Mouse (Mus musculus): ENCODE results near the gene BC055324. TPM values are rescaled to one million over a fixed set of nuclear protein-coding genes. Genes with fewer than 3 reads are reported as not detected.

BC055324 gene
- polyA plus RNA-seq, 1 experiment from 2014 or later, result 20.0 TPM

GRCm38 (mm10) chr1:164001831-164002452, 7.3 kb upstream of the BC055324 start:
- Histone ChIP-seq H3K27me3 (no peaks in the 10 kb centered on the region), H3K9me3 (replicated peaks) (no peaks in the 10 kb centered on the region), H3K4me1 (no peaks in the 10 kb centered on the region), H3K27ac (no peak overlapping the region), H3K4me2 (replicated peaks) (no peak overlapping the region), H3K4me3 (no peak overlapping the region), H3K36me3 (no peaks in the 10 kb centered on the region), H3K9ac (no peak overlapping the region)
- 70% methylated on average over 6 of the region's 6 CpGs for WGBS
- no peak for ATAC-seq (ENCODE audit: low FRiP score)

GRCm38 (mm10) chr1:163995609-163995913, 965 bp upstream of the BC055324 start:
- no peaks in the 10 kb centered on the region for H3K36me3 ChIP-seq
- H3K4me3 ChIP-seq, result peak overlapping the region; percentile 78
- peaks cover 16% of the 10 kb centered on the region for H3K4me1 ChIP-seq
- H3K27ac ChIP-seq, result no peak overlapping the region
- H3K4me2 ChIP-seq (replicated peaks), result peak overlapping the region; percentile 65
- H3K9me3 ChIP-seq (replicated peaks), result no peaks in the 10 kb centered on the region
- H3K9ac ChIP-seq, result no peak overlapping the region
- no peak for ATAC-seq (ENCODE audit: low FRiP score)
- WGBS, result 92% methylated on average over 1 of the region's 2 CpGs
- no peaks in the 10 kb centered on the region for H3K27me3 ChIP-seq

GRCm38 (mm10) chr1:163994173-163994720, 349 bp downstream of the BC055324 start:
- Histone ChIP-seq H3K4me3 (peak overlapping the region; percentile 78), H3K27ac (no peak overlapping the region; the same call in 1 of the 2 replicates), H3K4me2 (replicated peaks) (peak overlapping the region; percentile 71), H3K9ac (peak overlapping the region; percentile 79), H3K36me3 (no peaks in the 10 kb centered on the region), H3K4me1 (peaks cover 16% of the 10 kb centered on the region), H3K27me3 (no peaks in the 10 kb centered on the region), H3K9me3 (replicated peaks) (no peaks in the 10 kb centered on the region)
- ATAC-seq (ENCODE audit: low FRiP score), result peak; percentile 30; the same call in 1 of the 2 replicates
- WGBS, result 2% methylated on average over 38 of the region's 38 CpGs

GRCm38 (mm10) chr1:163992371-163992770, 2.2 kb downstream of the BC055324 start:
- Histone ChIP-seq H3K4me3 (no peak overlapping the region), H3K4me2 (replicated peaks) (no peak overlapping the region), H3K4me1 (peaks cover 16% of the 10 kb centered on the region), H3K9me3 (replicated peaks) (no peaks in the 10 kb centered on the region), H3K27ac (no peak overlapping the region), H3K36me3 (0 out of 2 replicates have a peak, but pooled peaks cover 7% of the 10 kb centered on the region), H3K27me3 (no peaks in the 10 kb centered on the region), H3K9ac (no peak overlapping the region)
- ATAC-seq (ENCODE audit: low FRiP score), result no peak
- WGBS, result 87% methylated on average over 4 of the region's 4 CpGs

GRCm38 (mm10) chr1:163976515-163976914, 18.1 kb downstream of the BC055324 start:
- 88% methylated on average over 1 of the region's 1 CpGs for WGBS
- no peaks in the 10 kb centered on the region for H3K27me3 ChIP-seq

GRCm38 (mm10) chr1:163975088-163975487, 19.5 kb downstream of the BC055324 start:
- ATAC-seq (ENCODE audit: low FRiP score), result no peak
- peaks cover 14% of the 10 kb centered on the region; the same call in 1 of the 2 replicates for H3K36me3 ChIP-seq
- no peak overlapping the region for H3K4me3 ChIP-seq
- no peak overlapping the region for H3K4me2 ChIP-seq (replicated peaks)
- 95% methylated on average over 2 of the region's 2 CpGs for WGBS
- H3K9me3 ChIP-seq (replicated peaks), result no peaks in the 10 kb centered on the region
- H3K27me3 ChIP-seq, result no peaks in the 10 kb centered on the region
- no peak overlapping the region for H3K9ac ChIP-seq
- no peaks in the 10 kb centered on the region for H3K4me1 ChIP-seq
- H3K27ac ChIP-seq, result no peak overlapping the region

More at GRCm38 (mm10) chr1:163976515-163976914, 18.1 kb downstream of the BC055324 start:
- H3K4me3 ChIP-seq, result no peak overlapping the region
- no peak overlapping the region for H3K4me2 ChIP-seq (replicated peaks)
- H3K9ac ChIP-seq, result no peak overlapping the region
- no peaks in the 10 kb centered on the region for H3K9me3 ChIP-seq (replicated peaks)
- ATAC-seq (ENCODE audit: low FRiP score), result no peak
- H3K36me3 ChIP-seq, result peaks cover 17% of the 10 kb centered on the region; the same call in 1 of the 2 replicates
- no peak overlapping the region for H3K27ac ChIP-seq
- H3K4me1 ChIP-seq, result no peaks in the 10 kb centered on the region

GRCm38 (mm10) chr1:163974471-163974870, 20.1 kb downstream of the BC055324 start:
- peaks cover 8% of the 10 kb centered on the region; the same call in 1 of the 2 replicates for H3K36me3 ChIP-seq
- H3K9ac ChIP-seq, result no peak overlapping the region
- H3K9me3 ChIP-seq (replicated peaks), result no peaks in the 10 kb centered on the region
- no peak overlapping the region for H3K4me3 ChIP-seq
- H3K27ac ChIP-seq, result no peak overlapping the region
- WGBS, result 89% methylated on average over 1 of the region's 1 CpGs
- no peak for ATAC-seq (ENCODE audit: low FRiP score)
- H3K4me1 ChIP-seq, result no peaks in the 10 kb centered on the region
- no peak overlapping the region for H3K4me2 ChIP-seq (replicated peaks)
- H3K27me3 ChIP-seq, result no peaks in the 10 kb centered on the region

- 93% methylated on average over 10 of the region's 10 CpGs for WGBS
- H3K27ac ChIP-seq, result no peak overlapping the region
- H3K9me3 ChIP-seq (replicated peaks), result no peaks in the 10 kb centered on the region
- H3K4me3 ChIP-seq, result no peak overlapping the region
- H3K27me3 ChIP-seq, result no peaks in the 10 kb centered on the region
- H3K4me1 ChIP-seq, result no peaks in the 10 kb centered on the region
- no peak overlapping the region for H3K4me2 ChIP-seq (replicated peaks)
- H3K9ac ChIP-seq, result no peak overlapping the region
- ATAC-seq (ENCODE audit: low FRiP score), result no peak
- H3K36me3 ChIP-seq, result peaks cover 22% of the 10 kb centered on the region
Observed at GRCm38 (mm10) chr1:163964008-163964689, 30.4 kb downstream of the BC055324 start.

- 85% methylated on average over 3 of the region's 3 CpGs for WGBS
- H3K4me1 ChIP-seq, result no peaks in the 10 kb centered on the region
- no peak for ATAC-seq (ENCODE audit: low FRiP score)
- H3K9me3 ChIP-seq (replicated peaks), result no peaks in the 10 kb centered on the region
- no peak overlapping the region for H3K27ac ChIP-seq
- H3K36me3 ChIP-seq, result peaks cover 37% of the 10 kb centered on the region
- H3K9ac ChIP-seq, result no peak overlapping the region
- no peaks in the 10 kb centered on the region for H3K27me3 ChIP-seq
- no peak overlapping the region for H3K4me3 ChIP-seq
- no peak overlapping the region for H3K4me2 ChIP-seq (replicated peaks)
Observed at GRCm38 (mm10) chr1:163958036-163958435, 36.6 kb downstream of the BC055324 start.

GRCm38 (mm10) chr1:163953396-163953795, 41.2 kb downstream of the BC055324 start:
- H3K36me3 ChIP-seq, result peaks cover 70% of the 10 kb centered on the region
- 96% methylated on average over 2 of the region's 2 CpGs for WGBS
- ATAC-seq (ENCODE audit: low FRiP score), result no peak

GRCm38 (mm10) chr1:163942056-163942455, 52.5 kb downstream of the BC055324 start:
- peaks cover 75% of the 10 kb centered on the region for H3K36me3 ChIP-seq
- 76% methylated on average over 6 of the region's 6 CpGs for WGBS
- no peak for ATAC-seq (ENCODE audit: low FRiP score)

More at GRCm38 (mm10) chr1:163953396-163953795, 41.2 kb downstream of the BC055324 start:
- H3K27ac ChIP-seq, result no peak overlapping the region
- no peak overlapping the region for H3K9ac ChIP-seq
- no peak overlapping the region for H3K4me3 ChIP-seq
- no peak overlapping the region for H3K4me2 ChIP-seq (replicated peaks)
- H3K4me1 ChIP-seq, result no peaks in the 10 kb centered on the region
- H3K27me3 ChIP-seq, result no peaks in the 10 kb centered on the region
- H3K9me3 ChIP-seq (replicated peaks), result no peaks in the 10 kb centered on the region

GRCm38 (mm10) chr1:163934591-163934990, 60.0 kb downstream of the BC055324 start:
- no peak overlapping the region for H3K4me2 ChIP-seq (replicated peaks)
- no peak for ATAC-seq (ENCODE audit: low FRiP score)
- H3K4me3 ChIP-seq, result no peak overlapping the region
- peaks cover 55% of the 10 kb centered on the region for H3K36me3 ChIP-seq
- no peak overlapping the region for H3K9ac ChIP-seq
- H3K27ac ChIP-seq, result no peak overlapping the region
- 91% methylated on average over 2 of the region's 2 CpGs for WGBS
- no peaks in the 10 kb centered on the region for H3K9me3 ChIP-seq (replicated peaks)
- no peaks in the 10 kb centered on the region for H3K27me3 ChIP-seq
- peaks cover 9% of the 10 kb centered on the region for H3K4me1 ChIP-seq

More at GRCm38 (mm10) chr1:163942056-163942455, 52.5 kb downstream of the BC055324 start:
- H3K9ac ChIP-seq, result no peak overlapping the region
- no peak overlapping the region for H3K4me3 ChIP-seq
- no peaks in the 10 kb centered on the region for H3K27me3 ChIP-seq
- H3K4me2 ChIP-seq (replicated peaks), result no peak overlapping the region
- no peaks in the 10 kb centered on the region for H3K9me3 ChIP-seq (replicated peaks)
- no peaks in the 10 kb centered on the region for H3K4me1 ChIP-seq
- no peak overlapping the region for H3K27ac ChIP-seq
